Mouse (Mus musculus) CD8-positive naive resting alpha-beta T cell, adult 57 days (primary cell): Measurements from ENCODE around the gene Hormad2. TPM values are rescaled to one million over a fixed set of nuclear protein-coding genes. Genes with fewer than 3 reads are reported as not detected.

Experiments used
- total RNA-seq: library from RNA; stranded (reverse); gene quantifications from one replicate; pipeline ENCODE4 v1.2.4, GENCODE M21; 2023

Hormad2 gene
- 2.5 TPM for total RNA-seq

GRCm38 (mm10) chr11:4440978-4441377 is at the start of gene Hormad2:
TSS of gene Hormad2 (minus strand) at chr11:4441105.

Other genes with a start within 250 kb of the Hormad2 start
- 6.7 TPM for gene Castor1, start 222.9 kb downstream of the Hormad2 start, total RNA-seq
- gene Osm, start 204.7 kb downstream of the Hormad2 start, total RNA-seq = 7.3 TPM
- 0.21 TPM for gene Lif, start 183.5 kb downstream of the Hormad2 start, total RNA-seq
- 83.6 TPM for gene Mtmr3, start 153.8 kb upstream of the Hormad2 start, total RNA-seq
- not detected for gene Gm11032, start 179.0 kb upstream of the Hormad2 start, total RNA-seq
- gene Ascc2, start 196.6 kb upstream of the Hormad2 start, total RNA-seq = 29.4 TPM